Mouse (Mus musculus): Measurements from ENCODE around the gene Cacna2d2.

GRCm38 (mm10) chr9:107486086-107486485 is 86.7 kb downstream of the Cacna2d2 start:
- no peak for TF ChIP-seq MYOG (IDR thresholded peaks at IDR 0.05; ENCODE audit: control insufficient read depth, extremely low read depth, insufficient read length)
- TF ChIP-seq CTCF (IDR thresholded peaks at IDR 0.05; ENCODE audit: control insufficient read depth, insufficient read depth, insufficient read length) = no peak
- TF ChIP-seq MYOD1 (IDR thresholded peaks at IDR 0.05; ENCODE audit: control insufficient read depth, insufficient read length, low read depth) = no peak
- TF ChIP-seq USF1 (IDR thresholded peaks at IDR 0.05; ENCODE audit: low read depth) = no peak
- TF ChIP-seq CEBPB (IDR thresholded peaks at IDR 0.05; ENCODE audit: low read depth) = no peak
- TF ChIP-seq MAX (IDR thresholded peaks at IDR 0.05) = no peak
- no peak for TF ChIP-seq FOSL1 (IDR thresholded peaks at IDR 0.05; ENCODE audit: insufficient read depth, low read length, poor library complexity, severe bottlenecking)
